Mouse (Mus musculus) G1E-ER4 (cell line): ENCODE measurements around the gene Ttc21a. TPM values are rescaled to one million over a fixed set of nuclear protein-coding genes. Genes with fewer than 3 reads are reported as not detected.

ENCODE experiments used
- GATA1 ChIP-seq: IDR thresholded peaks from one replicate; pipeline ENCODE4 v1.8.0; 2012; ENCODE audit warnings: low read length, inconsistent platforms
- polyA plus RNA-seq: library from polyadenylated mRNA; stranded (reverse); fragments of >175 nt; gene quantifications from 2 replicates; pipeline ENCODE4 v1.2.3, GENCODE M21; 2012

The Ttc21a gene
- polyA plus RNA-seq, 1 experiment: 0.03 TPM

DNA sequence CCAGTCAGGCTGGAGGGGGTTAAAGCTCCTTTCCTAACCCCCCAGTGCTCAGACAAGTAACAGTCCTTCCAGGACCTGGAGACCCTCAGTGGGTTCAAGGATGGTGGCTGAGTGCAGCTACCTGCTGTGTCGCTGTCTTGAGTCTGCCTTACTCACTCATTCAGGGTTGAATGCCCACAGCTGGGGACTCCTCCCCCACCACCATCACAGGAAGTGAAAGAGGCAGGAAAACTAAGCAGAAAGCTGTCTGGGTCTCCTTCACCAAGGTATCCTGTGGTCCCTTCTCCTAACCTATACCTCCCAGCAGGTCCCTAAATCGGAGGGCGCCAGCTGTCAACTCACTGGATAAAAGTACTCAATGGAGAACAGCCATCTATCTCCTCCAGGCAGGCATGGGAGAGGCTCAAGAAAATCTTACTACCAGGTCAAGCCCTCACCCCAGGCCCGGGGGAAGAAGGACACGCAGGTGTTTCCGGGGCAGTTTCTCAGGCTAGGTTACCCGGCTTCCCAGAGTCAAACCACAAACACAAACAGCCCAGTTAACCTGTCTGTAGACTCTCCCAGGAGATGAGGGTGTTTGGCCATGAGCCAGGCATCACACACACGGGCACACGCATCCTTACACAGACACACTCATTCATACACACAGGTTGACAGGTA is 40.9 kb downstream of the Ttc21a start:
- TF ChIP-seq GATA1: no peak

DNA sequence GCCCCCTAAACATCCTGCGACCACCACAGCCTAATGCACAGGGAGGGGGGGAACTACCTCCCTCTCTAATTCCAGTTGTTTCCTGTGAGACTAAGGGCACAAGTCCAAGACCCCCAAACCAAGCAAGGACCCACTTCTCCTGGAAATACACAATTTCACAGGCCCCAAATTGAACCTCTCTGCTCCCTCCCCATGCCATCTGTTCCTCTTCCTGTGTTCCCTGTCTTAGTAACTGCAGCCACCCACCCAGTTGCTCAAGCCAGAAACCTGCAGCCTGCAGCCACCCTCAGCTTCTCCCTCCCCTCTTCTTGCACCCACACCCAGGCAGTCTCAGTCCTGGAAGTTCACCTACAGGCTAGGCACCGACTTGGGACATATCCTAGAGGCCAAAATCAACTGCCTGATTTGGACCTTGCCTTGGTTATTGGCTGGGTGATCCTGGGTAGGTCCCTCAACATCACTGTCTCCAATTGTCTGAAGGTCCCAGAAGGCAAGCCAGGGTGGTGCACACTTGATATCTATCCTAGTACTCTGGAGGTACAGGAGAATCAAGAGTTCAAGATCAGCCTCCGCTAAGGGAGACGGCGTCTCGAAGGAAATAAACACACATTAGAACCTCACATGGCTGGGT is 41.5 kb downstream of the Ttc21a start:
- no peak for TF ChIP-seq GATA1

DNA sequence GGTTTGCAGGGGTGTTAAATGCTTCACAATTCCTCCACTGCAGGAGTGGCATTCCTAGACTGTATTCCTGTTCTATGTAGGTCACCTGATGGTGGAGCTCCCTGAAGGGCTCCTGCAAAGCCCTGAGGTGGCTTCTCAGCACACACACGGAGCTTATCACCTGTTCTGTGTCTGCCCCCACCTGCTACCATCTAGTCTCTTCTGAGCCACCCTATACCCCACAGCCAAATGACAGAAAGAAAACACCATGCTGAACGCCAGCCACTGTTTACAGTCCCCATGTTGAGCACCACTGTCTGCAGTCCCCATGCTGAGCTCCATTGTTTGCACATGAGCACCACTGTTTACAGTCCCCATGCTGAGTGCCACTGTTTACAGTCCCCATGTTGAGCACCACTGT is 42.3 kb downstream of the Ttc21a start:
- TF ChIP-seq GATA1: no peak

DNA sequence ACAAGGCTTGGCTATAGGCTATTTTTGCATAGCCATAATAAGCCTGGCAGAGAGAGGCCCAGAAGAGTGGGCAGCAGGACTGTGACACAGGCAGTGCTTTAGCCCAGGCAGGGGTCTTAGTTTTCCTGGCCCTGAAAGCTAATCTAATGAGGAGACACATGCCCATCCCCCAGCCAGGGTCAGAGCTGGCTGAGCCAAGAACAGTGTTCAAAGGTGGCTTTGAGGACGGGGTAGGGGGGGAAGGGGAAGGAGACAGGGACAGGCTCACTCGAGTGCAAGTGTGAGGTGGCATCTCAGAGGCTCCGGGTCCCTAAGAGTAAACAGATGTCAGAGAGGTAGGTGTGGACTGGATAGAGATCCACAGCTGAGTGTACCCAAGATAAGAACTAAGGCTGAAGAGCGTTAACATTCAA is 43.4 kb downstream of the Ttc21a start:
- no peak for TF ChIP-seq GATA1

DNA sequence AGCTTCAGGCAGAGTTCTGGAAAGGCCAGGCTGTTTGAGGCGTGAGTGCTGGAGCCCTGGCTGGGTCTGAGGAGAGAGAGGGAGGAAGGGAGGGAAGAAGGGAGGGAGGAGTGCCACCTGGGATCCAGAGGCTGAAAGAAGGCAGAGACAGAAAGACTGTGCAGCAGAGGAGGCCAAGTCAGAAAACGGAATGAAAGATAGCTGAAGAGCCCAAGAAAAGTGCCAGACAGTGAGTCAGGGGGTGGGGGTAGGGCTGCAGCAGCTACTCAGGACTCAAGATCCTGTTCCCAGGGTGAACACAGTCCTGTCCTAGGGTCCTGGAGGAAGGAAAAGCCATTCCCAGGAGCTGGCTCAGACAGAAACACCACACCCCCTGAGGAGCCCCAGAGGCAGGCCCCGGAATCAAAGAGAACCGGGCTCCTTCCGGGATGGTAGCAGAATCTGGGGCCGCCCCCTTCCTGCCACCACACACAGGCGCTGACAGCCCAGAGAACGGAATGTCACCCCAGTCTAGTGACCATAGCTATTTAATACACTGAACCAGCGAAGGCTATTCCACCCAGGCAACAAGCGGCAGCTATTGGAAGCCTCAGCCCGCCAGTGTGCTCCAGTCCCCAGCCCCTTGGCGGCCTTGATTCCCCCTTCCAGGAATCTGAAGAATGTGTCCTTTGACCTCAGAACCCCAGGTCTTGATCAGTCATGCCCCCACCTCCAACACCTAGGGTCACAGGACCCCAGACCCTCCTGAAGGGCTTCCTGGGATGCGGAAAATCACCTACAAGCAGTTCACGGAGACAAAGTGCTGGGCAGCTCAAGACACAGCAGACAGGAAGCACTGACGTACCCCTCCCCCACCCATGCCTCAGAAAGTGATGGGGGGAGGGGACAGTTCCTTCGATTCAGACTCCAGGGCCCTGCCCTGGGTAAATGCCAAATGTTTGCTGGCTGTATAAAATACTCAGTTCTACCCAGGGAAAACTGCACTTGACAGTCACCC is 44.1 kb downstream of the Ttc21a start:
- no peak for TF ChIP-seq GATA1

DNA sequence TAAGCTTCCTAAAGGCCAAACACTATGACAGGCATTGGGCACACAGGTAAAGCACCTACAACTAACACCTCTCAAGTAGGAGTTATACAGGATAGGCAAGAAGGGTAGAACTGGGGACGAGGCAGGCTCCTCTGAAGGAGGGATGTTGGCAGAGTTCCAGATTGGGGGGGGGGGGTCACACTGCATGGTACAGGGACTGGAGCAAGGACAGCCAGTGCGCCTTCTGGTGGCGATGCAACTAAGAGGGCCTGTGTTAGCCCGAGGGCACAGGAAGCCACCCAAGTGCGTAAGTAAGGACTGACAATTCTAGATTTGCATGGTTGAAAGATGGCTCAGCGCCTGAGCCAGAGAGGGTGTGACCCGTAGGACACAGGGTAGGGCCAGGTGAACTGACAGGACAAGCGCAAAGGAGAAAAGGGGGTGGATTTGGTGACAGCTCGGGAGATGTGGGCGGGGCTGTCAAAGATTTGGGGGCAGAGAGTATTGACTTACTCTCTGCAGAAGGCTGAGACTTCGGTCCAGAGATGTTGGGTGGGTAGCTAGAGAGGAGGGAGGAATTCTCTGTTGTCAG is 44.9 kb downstream of the Ttc21a start:
- TF ChIP-seq GATA1: no peak

DNA sequence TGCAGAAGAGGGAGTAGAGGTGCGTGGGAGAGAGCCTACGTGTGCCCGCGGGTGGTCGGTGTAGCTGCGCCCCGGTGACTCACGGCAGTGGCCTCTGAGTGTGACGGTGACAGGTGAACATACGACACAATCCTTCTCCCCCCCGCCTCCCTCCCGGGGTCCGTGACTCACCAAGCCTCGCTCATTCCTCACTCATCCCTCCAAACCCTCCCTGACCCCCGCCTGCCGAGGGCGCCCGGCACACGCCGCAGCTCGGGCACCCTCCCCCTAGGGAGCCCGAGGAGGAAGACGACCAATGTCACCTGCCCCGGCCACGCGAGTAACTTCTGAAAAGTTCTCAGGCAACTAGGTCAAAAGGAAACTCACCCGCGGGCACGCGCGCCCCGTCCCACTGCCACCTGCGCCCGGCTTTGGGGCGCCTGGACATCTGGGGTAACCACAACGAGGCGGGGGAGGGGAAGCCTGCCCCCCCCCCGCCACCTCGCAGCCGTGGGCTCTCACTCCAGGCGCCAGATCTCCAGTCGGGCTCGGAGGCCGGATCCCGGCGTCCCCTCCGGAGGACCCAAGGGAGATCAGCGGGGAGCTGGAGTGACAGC is 45.6 kb downstream of the Ttc21a start:
- no peak for TF ChIP-seq GATA1

DNA sequence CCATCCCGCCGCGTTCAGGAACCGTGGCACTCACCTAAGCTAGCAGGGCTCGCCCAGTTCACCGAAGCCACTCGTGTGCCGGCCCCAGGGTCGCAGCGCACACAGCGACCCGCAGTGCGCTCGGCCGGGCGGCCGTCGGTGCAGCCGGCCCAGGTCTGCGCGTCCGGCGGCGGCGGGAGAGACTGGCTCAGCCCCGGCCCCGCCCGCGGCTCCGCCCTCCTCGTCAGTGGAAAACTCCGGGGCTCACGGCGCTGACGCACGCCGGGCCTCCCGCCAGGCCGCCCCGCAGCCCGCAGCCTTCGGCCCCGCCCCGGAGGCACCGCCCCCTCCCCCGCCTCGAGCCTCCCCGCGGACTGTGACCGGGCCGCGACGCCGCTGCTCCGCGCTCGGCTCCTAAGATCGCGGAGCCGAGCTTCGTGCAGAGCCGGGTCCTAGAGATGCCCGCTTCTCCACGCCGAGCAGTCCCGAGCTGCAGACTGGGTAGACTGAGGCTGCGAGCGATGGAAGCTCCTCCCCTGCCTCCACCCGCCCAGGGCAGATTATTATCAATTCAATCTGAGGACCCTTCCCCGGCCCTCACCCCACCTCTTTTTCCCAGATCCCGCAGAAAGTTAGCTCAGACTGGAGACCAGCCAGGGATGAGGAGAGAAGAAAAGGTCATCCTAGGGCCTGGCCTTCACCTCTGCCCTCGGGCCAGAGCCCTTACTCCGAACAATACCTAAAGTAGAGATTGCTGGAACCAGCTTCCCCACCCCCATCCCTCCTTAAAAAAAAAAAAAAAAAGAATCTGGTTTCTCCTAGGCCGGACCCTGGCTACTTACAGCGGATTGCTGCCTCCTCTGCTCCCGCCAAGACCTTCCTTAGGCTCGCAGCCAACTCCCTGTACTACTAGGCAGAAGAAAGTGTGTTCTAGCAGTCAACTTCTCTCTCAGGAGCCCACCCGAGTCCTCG is 46.5 kb downstream of the Ttc21a start:
- no peak for TF ChIP-seq GATA1

DNA sequence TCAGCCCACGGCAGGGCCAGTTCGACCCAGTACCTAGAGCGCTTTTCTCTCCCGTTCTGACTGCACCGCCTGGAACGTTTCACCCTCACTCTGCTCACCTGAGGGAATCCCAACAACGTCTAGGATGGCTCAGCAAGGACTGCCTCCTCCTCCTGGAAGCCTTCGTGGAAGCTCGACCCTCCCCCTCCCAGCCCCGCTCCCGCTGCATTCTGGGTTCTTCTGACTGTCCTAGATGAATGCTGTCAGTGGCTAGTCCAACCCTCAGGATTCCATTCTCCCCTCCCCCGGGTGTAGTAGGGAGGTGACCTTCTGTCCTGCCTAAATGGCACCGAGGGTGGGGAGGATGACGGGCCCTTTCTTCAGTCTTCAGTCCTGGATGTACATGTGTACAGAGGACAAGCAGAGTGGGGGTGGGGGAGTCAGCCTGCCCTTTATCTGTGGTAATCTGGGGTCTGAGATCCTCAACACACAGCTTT is 47.2 kb downstream of the Ttc21a start, which contains the start of gene Csrnp1:
Gene Csrnp1, minus strand, starts transcription at position 123 of the 476 bp plus-strand sequence.
- no peak for TF ChIP-seq GATA1

DNA sequence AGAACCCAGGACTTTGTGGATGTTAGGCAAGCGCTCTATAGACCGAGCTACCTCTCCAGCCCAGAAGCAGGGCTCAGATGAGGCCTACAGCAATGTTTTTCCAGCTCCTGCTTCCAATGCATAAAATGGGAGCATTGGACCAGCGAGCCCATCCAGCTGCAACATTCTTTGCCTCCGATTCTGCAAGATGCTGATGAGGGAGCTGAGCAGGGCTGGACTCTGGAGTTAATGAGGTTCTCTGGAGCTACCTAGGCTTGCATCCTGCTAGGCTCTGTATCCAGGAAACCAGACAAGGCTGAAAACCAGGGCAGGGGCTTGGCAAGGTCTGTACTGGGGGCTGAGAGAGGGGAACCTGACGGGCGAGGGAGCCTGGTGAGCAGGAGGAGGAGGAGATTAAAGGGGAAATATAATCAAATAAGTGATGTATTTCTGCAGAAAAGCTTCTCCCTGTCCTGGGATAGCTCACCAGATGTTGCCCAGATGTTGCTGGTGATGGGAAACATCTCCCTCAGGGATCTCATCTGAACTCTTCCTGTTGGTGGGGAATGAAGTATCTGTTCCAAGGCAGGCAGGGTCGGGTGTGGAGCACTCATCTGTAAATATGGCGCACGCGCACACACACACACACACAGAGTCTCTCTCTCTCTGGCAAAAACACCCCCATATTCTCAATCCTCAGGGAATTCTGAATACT is 48.6 kb downstream of the Ttc21a start:
- no peak for TF ChIP-seq GATA1

DNA sequence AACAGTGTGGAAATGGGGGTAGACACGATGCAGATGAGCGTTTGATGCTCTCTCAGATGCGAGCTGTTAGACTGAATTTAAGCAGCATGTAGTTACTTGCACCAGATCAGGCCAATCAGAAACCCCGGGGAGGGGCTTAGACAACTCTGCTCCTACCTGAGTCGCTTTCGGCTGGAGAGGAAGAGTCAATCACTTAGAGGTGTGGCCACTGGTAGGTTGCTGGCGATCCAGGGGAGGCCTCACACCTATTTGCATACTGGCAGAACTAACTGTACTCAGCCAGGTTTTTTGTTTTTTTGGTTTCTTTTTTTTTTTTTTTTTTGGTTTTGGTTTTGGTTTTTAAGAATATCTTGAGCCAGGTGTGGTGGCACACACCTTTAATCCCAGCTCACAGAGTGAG is 50.9 kb downstream of the Ttc21a start:
- TF ChIP-seq GATA1: no peak

DNA sequence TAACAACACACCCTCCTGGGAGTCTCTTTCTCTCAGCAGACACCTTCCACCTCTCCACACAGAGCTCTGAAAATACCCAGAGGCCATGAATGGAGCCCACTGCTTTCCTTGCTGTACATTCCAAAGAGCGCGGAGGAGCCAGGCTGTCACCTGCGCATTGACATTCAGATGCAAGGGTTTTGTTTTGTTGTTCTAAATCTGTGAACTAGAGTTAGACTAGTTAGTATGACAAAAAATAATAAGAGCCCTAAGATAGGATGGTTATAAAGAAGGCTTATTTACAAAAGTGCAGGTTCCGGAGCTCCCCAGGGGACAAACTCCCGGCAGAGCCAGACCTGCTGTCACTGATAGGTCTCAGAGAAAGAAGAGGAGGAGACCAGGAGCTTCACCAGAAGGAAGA is 53.9 kb downstream of the Ttc21a start:
- no peak for TF ChIP-seq GATA1

DNA sequence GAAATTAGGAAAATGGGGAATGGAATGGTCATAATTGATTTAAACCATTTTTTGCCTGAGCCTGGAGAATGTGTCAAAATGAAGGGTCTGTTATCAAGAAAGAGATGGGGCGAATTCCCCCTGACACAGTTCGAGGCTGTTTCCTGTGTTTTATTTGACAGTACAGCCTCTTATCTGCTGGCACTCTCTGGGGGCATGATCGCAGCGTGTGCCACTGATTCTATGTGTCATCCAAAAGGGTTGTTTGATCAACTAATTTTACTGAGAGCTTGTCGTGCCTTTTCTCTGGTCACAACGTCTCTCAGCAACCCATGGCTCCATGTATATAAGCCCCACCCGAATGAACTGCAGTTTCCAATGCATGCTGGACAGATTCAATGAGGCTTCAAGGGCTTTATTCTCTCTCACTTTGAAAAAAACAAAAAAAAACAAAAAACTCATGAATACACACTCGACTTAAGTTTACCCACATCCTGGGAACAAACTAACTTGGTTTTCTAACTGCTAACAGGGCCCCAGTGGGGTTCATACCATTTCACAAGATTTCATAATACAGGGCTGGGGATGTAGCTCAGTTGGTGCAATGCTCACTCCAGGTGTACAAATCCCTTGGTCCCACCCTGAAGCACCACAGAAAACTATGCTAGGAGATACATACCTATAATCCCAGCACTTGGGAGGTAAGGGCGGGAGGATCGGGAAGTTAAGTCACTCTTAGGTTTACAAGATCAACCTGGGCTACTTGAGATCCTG is 55.9 kb downstream of the Ttc21a start:
- no peak for TF ChIP-seq GATA1
